Mouse (Mus musculus): ENCODE data around the gene Sesn1. TPM values are rescaled to one million over a fixed set of nuclear protein-coding genes. Genes with fewer than 3 reads are reported as not detected.

Sesn1 gene
- polyA plus RNA-seq, 1 experiment from 2014 or later = 38.9 TPM

DNA sequence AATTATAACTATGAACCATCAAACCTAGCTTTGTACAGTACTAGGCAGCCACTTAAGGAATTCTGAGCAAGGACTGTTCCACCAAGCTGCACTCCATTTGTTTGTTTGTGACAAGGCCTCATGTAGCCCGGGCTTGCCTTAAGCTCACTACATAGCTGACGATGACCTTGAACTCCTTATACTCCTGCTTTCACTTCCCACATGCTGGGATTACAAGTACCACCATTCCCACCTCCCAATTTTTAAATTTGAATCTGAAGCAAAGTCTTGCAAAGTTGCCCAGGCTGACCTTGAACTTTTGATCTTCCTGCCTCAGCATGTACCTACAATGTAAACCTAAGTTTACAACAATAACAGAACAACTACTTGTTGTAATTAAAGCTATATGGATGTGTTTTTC lies 20.2 kb downstream of the Sesn1 start:
- Histone ChIP-seq H3K4me1 (ENCODE audit: insufficient read depth, low read length) (0 out of 2 replicates have a peak, but pooled peaks cover 4% of the 10 kb centered on the region), H3K4me3 (ENCODE audit: low read length) (no peak overlapping the region), H3K27me3 (ENCODE audit: insufficient read depth, low read length) (no peaks in the 10 kb centered on the region), H3K27ac (ENCODE audit: low read length) (no peak overlapping the region), H3K9ac (replicated peaks; ENCODE audit: low read length) (no peak overlapping the region), H3K4me2 (replicated peaks; ENCODE audit: low read depth, low read length) (no peak overlapping the region), H3K36me3 (ENCODE audit: insufficient read depth, low read length) (no peaks in the 10 kb centered on the region), H3K9me3 (ENCODE audit: low read length) (no peaks in the 10 kb centered on the region)
- ATAC-seq (ENCODE audit: low FRiP score, low TSS enrichment) = no peak; the same call in 1 of the 2 replicates
- WGBS = 86% methylated on average over 2 of the region's 2 CpGs

GRCm38 (mm10) chr10:41830445-41830844 lies 20.7 kb downstream of the Sesn1 start:
- Histone ChIP-seq H3K4me2 (replicated peaks; ENCODE audit: low read depth, low read length) (no peak overlapping the region), H3K27ac (ENCODE audit: low read length) (no peak overlapping the region), H3K9ac (replicated peaks; ENCODE audit: low read length) (no peak overlapping the region), H3K27me3 (ENCODE audit: insufficient read depth, low read length) (no peaks in the 10 kb centered on the region), H3K4me3 (ENCODE audit: low read length) (no peak overlapping the region), H3K9me3 (ENCODE audit: low read length) (no peaks in the 10 kb centered on the region), H3K36me3 (ENCODE audit: insufficient read depth, low read length) (no peaks in the 10 kb centered on the region), H3K4me1 (ENCODE audit: insufficient read depth, low read length) (0 out of 2 replicates have a peak, but pooled peaks cover 4% of the 10 kb centered on the region)
- 64% methylated on average over 4 of the region's 4 CpGs for WGBS
- ATAC-seq (ENCODE audit: low FRiP score, low TSS enrichment) = no peak

- no peak overlapping the region for H3K9ac ChIP-seq (replicated peaks; ENCODE audit: low read length)
- no peaks in the 10 kb centered on the region for H3K9me3 ChIP-seq (ENCODE audit: low read length)
- H3K4me1 ChIP-seq (ENCODE audit: insufficient read depth, low read length) = 0 out of 2 replicates have a peak, but pooled peaks cover 4% of the 10 kb centered on the region
- peak; percentile 28; the same call in 1 of the 2 replicates for ATAC-seq (ENCODE audit: low FRiP score, low TSS enrichment)
- no peak overlapping the region for H3K27ac ChIP-seq (ENCODE audit: low read length)
- no peaks in the 10 kb centered on the region for H3K36me3 ChIP-seq (ENCODE audit: insufficient read depth, low read length)
- no peak overlapping the region for H3K4me3 ChIP-seq (ENCODE audit: low read length)
- 53% methylated on average over 9 of the region's 9 CpGs for WGBS
- H3K4me2 ChIP-seq (replicated peaks; ENCODE audit: low read depth, low read length) = no peak overlapping the region
- H3K27me3 ChIP-seq (ENCODE audit: insufficient read depth, low read length) = no peaks in the 10 kb centered on the region
Measured at GRCm38 (mm10) chr10:41830851-41831522, 21.3 kb downstream of the Sesn1 start.

GRCm38 (mm10) chr10:41832191-41832590 lies 22.5 kb downstream of the Sesn1 start:
- Histone ChIP-seq H3K4me1 (ENCODE audit: insufficient read depth, low read length) (0 out of 2 replicates have a peak, but pooled peaks cover 4% of the 10 kb centered on the region), H3K4me2 (replicated peaks; ENCODE audit: low read depth, low read length) (no peak overlapping the region), H3K27ac (ENCODE audit: low read length) (no peak overlapping the region), H3K9me3 (ENCODE audit: low read length) (peaks cover 5% of the 10 kb centered on the region; the same call in 1 of the 2 replicates), H3K4me3 (ENCODE audit: low read length) (no peak overlapping the region), H3K9ac (replicated peaks; ENCODE audit: low read length) (no peak overlapping the region), H3K27me3 (ENCODE audit: insufficient read depth, low read length) (no peaks in the 10 kb centered on the region), H3K36me3 (ENCODE audit: insufficient read depth, low read length) (0 out of 2 replicates have a peak, but pooled peaks cover 6% of the 10 kb centered on the region)
- ATAC-seq (ENCODE audit: low FRiP score, low TSS enrichment) = peak; percentile 87; the same call in 1 of the 2 replicates
- 35% methylated on average over 6 of the region's 6 CpGs for WGBS

GRCm38 (mm10) chr10:41834131-41834530 lies 24.4 kb downstream of the Sesn1 start:
- no peak for ATAC-seq (ENCODE audit: low FRiP score, low TSS enrichment)
- no peak overlapping the region for H3K4me3 ChIP-seq (ENCODE audit: low read length)
- no peaks in the 10 kb centered on the region for H3K27me3 ChIP-seq (ENCODE audit: insufficient read depth, low read length)
- 0 out of 2 replicates have a peak, but pooled peaks cover 6% of the 10 kb centered on the region for H3K36me3 ChIP-seq (ENCODE audit: insufficient read depth, low read length)
- no peak overlapping the region for H3K27ac ChIP-seq (ENCODE audit: low read length)
- no peak overlapping the region for H3K9ac ChIP-seq (replicated peaks; ENCODE audit: low read length)
- no peak overlapping the region for H3K4me2 ChIP-seq (replicated peaks; ENCODE audit: low read depth, low read length)
- H3K4me1 ChIP-seq (ENCODE audit: insufficient read depth, low read length) = 0 out of 2 replicates have a peak, but pooled peaks cover 4% of the 10 kb centered on the region
- H3K9me3 ChIP-seq (ENCODE audit: low read length) = peaks cover 5% of the 10 kb centered on the region; the same call in 1 of the 2 replicates
- 79% methylated on average over 2 of the region's 2 CpGs for whole genome bisulfite sequencing

DNA sequence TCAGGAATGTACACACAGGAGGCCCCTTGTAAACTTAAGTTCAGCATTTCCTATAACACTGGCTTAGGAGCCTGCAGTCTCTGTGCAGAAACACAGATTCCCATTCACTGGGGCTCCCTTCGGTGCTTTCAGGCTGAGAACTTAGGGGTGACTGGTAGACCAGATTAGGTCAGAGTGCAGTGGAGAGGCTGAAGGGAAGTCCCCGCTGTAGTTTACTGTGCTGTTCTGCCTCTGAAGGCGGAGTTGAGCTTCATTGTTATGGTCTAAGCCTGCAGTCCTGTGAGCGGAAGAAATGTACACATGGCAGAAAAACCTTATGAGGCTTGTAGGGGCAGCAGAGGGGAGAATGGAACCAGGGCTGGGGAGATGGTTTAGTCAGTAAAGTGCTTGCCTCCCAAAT lies 29.2 kb downstream of the Sesn1 start:
- WGBS = 89% methylated on average over 4 of the region's 4 CpGs
- ATAC-seq (ENCODE audit: low FRiP score, low TSS enrichment) = no peak
- Histone ChIP-seq H3K9me3 (ENCODE audit: low read length) (peaks cover 12% of the 10 kb centered on the region), H3K4me3 (ENCODE audit: low read length) (no peak overlapping the region), H3K27ac (ENCODE audit: low read length) (no peak overlapping the region), H3K4me2 (replicated peaks; ENCODE audit: low read depth, low read length) (no peak overlapping the region), H3K9ac (replicated peaks; ENCODE audit: low read length) (no peak overlapping the region), H3K27me3 (ENCODE audit: insufficient read depth, low read length) (no peaks in the 10 kb centered on the region), H3K4me1 (ENCODE audit: insufficient read depth, low read length) (no peaks in the 10 kb centered on the region), H3K36me3 (ENCODE audit: insufficient read depth, low read length) (0 out of 2 replicates have a peak, but pooled peaks cover 9% of the 10 kb centered on the region)

DNA sequence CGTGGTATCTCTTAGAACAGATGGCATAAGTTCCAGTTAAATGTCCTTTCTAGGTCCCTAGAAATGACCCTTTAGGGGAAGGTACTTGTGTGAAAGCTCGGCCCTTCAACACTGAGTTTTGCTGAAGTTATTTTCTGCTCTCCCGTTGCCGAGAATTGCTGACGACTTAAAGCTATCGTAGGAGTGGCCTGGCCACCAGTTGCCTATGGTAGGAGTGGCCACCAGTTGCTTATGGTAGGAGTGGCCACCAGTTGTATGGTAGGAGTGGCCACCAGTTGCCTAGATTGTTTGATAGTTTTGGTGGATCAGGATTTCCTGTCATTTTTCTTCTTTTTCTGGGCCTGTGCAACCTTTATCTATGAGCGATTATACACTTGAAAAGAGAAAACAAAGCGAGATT lies 38.0 kb downstream of the Sesn1 start:
- H3K9ac ChIP-seq (replicated peaks; ENCODE audit: low read length) = no peak overlapping the region
- peaks cover 5% of the 10 kb centered on the region; the same call in 1 of the 2 replicates for H3K36me3 ChIP-seq (ENCODE audit: insufficient read depth, low read length)
- H3K4me2 ChIP-seq (replicated peaks; ENCODE audit: low read depth, low read length) = no peak overlapping the region
- no peaks in the 10 kb centered on the region for H3K9me3 ChIP-seq (ENCODE audit: low read length)
- no peak overlapping the region for H3K4me3 ChIP-seq (ENCODE audit: low read length)
- H3K4me1 ChIP-seq (ENCODE audit: insufficient read depth, low read length) = no peaks in the 10 kb centered on the region
- ATAC-seq (ENCODE audit: low FRiP score, low TSS enrichment) = no peak
- no peaks in the 10 kb centered on the region for H3K27me3 ChIP-seq (ENCODE audit: insufficient read depth, low read length)
- H3K27ac ChIP-seq (ENCODE audit: low read length) = no peak overlapping the region
- 97% methylated on average over 8 of the region's 8 CpGs for WGBS

GRCm38 (mm10) chr10:41848721-41849120 lies 39.0 kb downstream of the Sesn1 start:
- H3K9me3 ChIP-seq (ENCODE audit: low read length) = no peaks in the 10 kb centered on the region
- peaks cover 5% of the 10 kb centered on the region; the same call in 1 of the 2 replicates for H3K36me3 ChIP-seq (ENCODE audit: insufficient read depth, low read length)
- no peak overlapping the region for H3K27ac ChIP-seq (ENCODE audit: low read length)
- no peak overlapping the region for H3K4me3 ChIP-seq (ENCODE audit: low read length)
- ATAC-seq (ENCODE audit: low FRiP score, low TSS enrichment) = no peak
- H3K27me3 ChIP-seq (ENCODE audit: insufficient read depth, low read length) = no peaks in the 10 kb centered on the region
- H3K4me2 ChIP-seq (replicated peaks; ENCODE audit: low read depth, low read length) = no peak overlapping the region
- WGBS = 72% methylated on average over 2 of the region's 2 CpGs
- H3K4me1 ChIP-seq (ENCODE audit: insufficient read depth, low read length) = no peaks in the 10 kb centered on the region
- no peak overlapping the region for H3K9ac ChIP-seq (replicated peaks; ENCODE audit: low read length)

- Histone ChIP-seq H3K36me3 (ENCODE audit: insufficient read depth, low read length) (no peaks in the 10 kb centered on the region), H3K27ac (ENCODE audit: low read length) (no peak overlapping the region), H3K9ac (replicated peaks; ENCODE audit: low read length) (no peak overlapping the region), H3K9me3 (ENCODE audit: low read length) (no peaks in the 10 kb centered on the region), H3K4me1 (ENCODE audit: insufficient read depth, low read length) (no peaks in the 10 kb centered on the region), H3K4me3 (ENCODE audit: low read length) (no peak overlapping the region), H3K27me3 (ENCODE audit: insufficient read depth, low read length) (no peaks in the 10 kb centered on the region), H3K4me2 (replicated peaks; ENCODE audit: low read depth, low read length) (no peak overlapping the region)
- ATAC-seq (ENCODE audit: low FRiP score, low TSS enrichment) = no peak
Measured at GRCm38 (mm10) chr10:41859820-41860219, 50.1 kb downstream of the Sesn1 start.

- no peak overlapping the region for H3K4me3 ChIP-seq (ENCODE audit: low read length)
- ATAC-seq (ENCODE audit: low FRiP score, low TSS enrichment) = 0 out of 2 replicates have a peak, but pooled peaks have one; percentile 39
- H3K9ac ChIP-seq (replicated peaks; ENCODE audit: low read length) = no peak overlapping the region
- H3K9me3 ChIP-seq (ENCODE audit: low read length) = no peaks in the 10 kb centered on the region
- no peak overlapping the region for H3K27ac ChIP-seq (ENCODE audit: low read length)
- H3K36me3 ChIP-seq (ENCODE audit: insufficient read depth, low read length) = no peaks in the 10 kb centered on the region
- WGBS = 48% methylated on average over 2 of the region's 2 CpGs
- H3K4me1 ChIP-seq (ENCODE audit: insufficient read depth, low read length) = no peaks in the 10 kb centered on the region
- H3K27me3 ChIP-seq (ENCODE audit: insufficient read depth, low read length) = no peaks in the 10 kb centered on the region
- no peak overlapping the region for H3K4me2 ChIP-seq (replicated peaks; ENCODE audit: low read depth, low read length)
Measured at GRCm38 (mm10) chr10:41860275-41860688, 50.5 kb downstream of the Sesn1 start.

All from kidney, embryonic 16.5 days (tissue).